Mouse (Mus musculus) midbrain, postnatal 0 days (tissue): ENCODE data around the gene Pgd. TPM values are rescaled to one million over a fixed set of nuclear protein-coding genes. Genes with fewer than 3 reads are reported as not detected.

Experiments used
- ATAC-seq: fragments of 200-750 bp; cut with Nextera tagmentation; 2 replicates; pipeline ENCODE4 v1.8.0; 2017; ENCODE audit warnings: moderate number of reproducible peaks, mild to moderate bottlenecking, moderate TSS enrichment, moderate library complexity; ENCODE audit not compliant: low FRiP score
- DNase-seq: peaks from one replicate; pipeline ENCODE4 v3.0.0-alpha.2; 2015; ENCODE audit warnings: low spot score
- H3K27ac ChIP-seq: fragments of 300-500 bp; sonication (generic); 2 replicates; pipeline ENCODE4 v1.5.1; 2014; ENCODE audit warnings: low read depth, mild to moderate bottlenecking, low read length, mixed read lengths
- H3K27me3 ChIP-seq: fragments of 300-500 bp; sonication (generic); 2 replicates; pipeline ENCODE4 v1.6.1; 2014; ENCODE audit warnings: low read length, control low read depth, mixed read lengths; ENCODE audit not compliant: insufficient read depth
- H3K36me3 ChIP-seq: fragments of 300-500 bp; sonication (generic); 2 replicates; pipeline ENCODE4 v1.6.1; 2014; ENCODE audit warnings: low read length, control low read depth, mixed read lengths; ENCODE audit not compliant: insufficient read depth
- H3K4me1 ChIP-seq: fragments of 300-500 bp; sonication (generic); 2 replicates; pipeline ENCODE4 v1.6.1; 2014; ENCODE audit warnings: mild to moderate bottlenecking, control low read depth, antibody characterized with exemption, low read length, mixed read lengths; ENCODE audit not compliant: insufficient read depth
- H3K4me2 ChIP-seq: fragments of 300-500 bp; sonication (generic); 2 replicates; pipeline ENCODE4 v1.6.1; 2014; ENCODE audit warnings: low read depth, mild to moderate bottlenecking, low read length, mixed read lengths; ENCODE audit not compliant: poor library complexity, severe bottlenecking
- H3K4me3 ChIP-seq: fragments of 300-500 bp; sonication (generic); 2 replicates; pipeline ENCODE4 v1.5.1; 2014; ENCODE audit warnings: low read depth, mild to moderate bottlenecking, low read length, moderate library complexity
- H3K9ac ChIP-seq: fragments of 300-500 bp; sonication (generic); replicated peaks from 2 replicates; pipeline ENCODE4 v1.6.1; 2014; ENCODE audit warnings: mild to moderate bottlenecking, low read length, moderate library complexity, mixed read lengths; ENCODE audit not compliant: poor library complexity, severe bottlenecking
- H3K9me3 ChIP-seq: fragments of 300-500 bp; sonication (generic); 2 replicates; pipeline ENCODE4 v1.6.1; 2016; ENCODE audit warnings: low read length, control low read depth
- CTCF ChIP-seq: IDR thresholded peaks from 2 replicates; pipeline ENCODE4 v1.5.1; 2016; ENCODE audit warnings: antibody characterized with exemption, mild to moderate bottlenecking
- WGBS: fragments of 180-500 bp; shearing (Covaris S2); extraction: QIAGEN DNeasy Blood & Tissue Kit; methylation state at CpG from one replicate; pipeline ENCODE4 v1.1.7; 2014; 5-methylcytosine and 5-hydroxymethylcytosine counted together
- polyA plus RNA-seq: library from polyadenylated mRNA; unstranded; fragments of >200 nt; fragmentation: Nextera tagmentation; extraction: Ambion mirVana; gene quantifications from 2 replicates; pipeline ENCODE4 v1.2.1, GENCODE M21; 2015
- total RNA-seq: library from RNA; depleted of rRNA; stranded (reverse); fragments of >200 nt; gene quantifications from 2 replicates; pipeline ENCODE4 v1.2.3, GENCODE M21; 2014

The Pgd gene
- total and polyA plus RNA-seq, 2 experiments from 2014 or later, result 33.0 to 92.5 TPM

- H3K9me3 ChIP-seq, result no peaks in the 10 kb centered on the region
- 89% methylated on average over 7 of the region's 7 CpGs for WGBS
Measured at GRCm38 (mm10) chr4:149182192-149182591, 15.6 kb upstream of the Pgd start.

GRCm38 (mm10) chr4:149179573-149179972, 13.0 kb upstream of the Pgd start:
- 52% methylated on average over 4 of the region's 4 CpGs for WGBS
- no peaks in the 10 kb centered on the region for H3K4me1 ChIP-seq
- TF ChIP-seq CTCF, result no peak
- ATAC-seq (no peak), DNase-seq (no peak)
- no peak overlapping the region for H3K9ac ChIP-seq
- H3K27ac ChIP-seq, result no peak overlapping the region
- H3K27me3 ChIP-seq, result no peaks in the 10 kb centered on the region
- H3K4me3 ChIP-seq, result no peak overlapping the region
- peaks cover 65% of the 10 kb centered on the region for H3K36me3 ChIP-seq
- no peak overlapping the region for H3K4me2 ChIP-seq
- no peaks in the 10 kb centered on the region for H3K9me3 ChIP-seq

More at GRCm38 (mm10) chr4:149182192-149182591, 15.6 kb upstream of the Pgd start:
- peaks cover 84% of the 10 kb centered on the region for H3K36me3 ChIP-seq
- no peak overlapping the region for H3K4me3 ChIP-seq
- ATAC-seq (no peak), DNase-seq (no peak)
- H3K4me2 ChIP-seq, result no peak overlapping the region
- no peak overlapping the region for H3K27ac ChIP-seq
- H3K4me1 ChIP-seq, result no peaks in the 10 kb centered on the region
- TF ChIP-seq CTCF, result no peak
- H3K27me3 ChIP-seq, result no peaks in the 10 kb centered on the region
- no peak overlapping the region for H3K9ac ChIP-seq

- H3K36me3 ChIP-seq, result peaks cover 61% of the 10 kb centered on the region
- H3K4me1 ChIP-seq, result no peaks in the 10 kb centered on the region
- no peak for ATAC-seq
- no peak overlapping the region for H3K27ac ChIP-seq
- H3K4me2 ChIP-seq, result no peak overlapping the region
- no peak for TF ChIP-seq CTCF
- H3K9me3 ChIP-seq, result no peaks in the 10 kb centered on the region
- H3K4me3 ChIP-seq, result no peak overlapping the region
- WGBS, result 82% methylated on average over 7 of the region's 7 CpGs
- no peak for DNase-seq
- no peak overlapping the region for H3K9ac ChIP-seq
- no peaks in the 10 kb centered on the region for H3K27me3 ChIP-seq
Measured at GRCm38 (mm10) chr4:149179160-149179559, 12.6 kb upstream of the Pgd start.

GRCm38 (mm10) chr4:149178328-149178727, 11.8 kb upstream of the Pgd start:
- no peak overlapping the region for H3K4me2 ChIP-seq
- H3K4me1 ChIP-seq, result no peaks in the 10 kb centered on the region
- no peak for TF ChIP-seq CTCF
- no peak overlapping the region for H3K27ac ChIP-seq
- H3K4me3 ChIP-seq, result no peak overlapping the region
- no peak overlapping the region for H3K9ac ChIP-seq
- WGBS, result 66% methylated on average over 7 of the region's 7 CpGs
- peaks cover 53% of the 10 kb centered on the region for H3K36me3 ChIP-seq
- H3K27me3 ChIP-seq, result no peaks in the 10 kb centered on the region
- ATAC-seq, result no peak
- H3K9me3 ChIP-seq, result no peaks in the 10 kb centered on the region
- DNase-seq, result no peak

- H3K4me1 ChIP-seq, result no peaks in the 10 kb centered on the region
- no peak for DNase-seq
- peaks cover 40% of the 10 kb centered on the region for H3K36me3 ChIP-seq
- no peak overlapping the region for H3K4me3 ChIP-seq
- TF ChIP-seq CTCF, result no peak
- ATAC-seq, result no peak
- H3K9me3 ChIP-seq, result no peaks in the 10 kb centered on the region
- no peaks in the 10 kb centered on the region for H3K27me3 ChIP-seq
- no peak overlapping the region for H3K9ac ChIP-seq
- WGBS, result 37% methylated on average over 5 of the region's 5 CpGs
- H3K4me2 ChIP-seq, result no peak overlapping the region
- H3K27ac ChIP-seq, result no peak overlapping the region
Measured at GRCm38 (mm10) chr4:149177046-149177445, 10.5 kb upstream of the Pgd start.

GRCm38 (mm10) chr4:149176645-149177044, 10.1 kb upstream of the Pgd start:
- Histone ChIP-seq H3K9me3 (no peaks in the 10 kb centered on the region), H3K27me3 (no peaks in the 10 kb centered on the region), H3K4me3 (no peak overlapping the region), H3K4me1 (no peaks in the 10 kb centered on the region), H3K4me2 (no peak overlapping the region), H3K36me3 (peaks cover 36% of the 10 kb centered on the region), H3K27ac (no peak overlapping the region), H3K9ac (no peak overlapping the region)
- 71% methylated on average over 6 of the region's 6 CpGs for WGBS
- ATAC-seq, result no peak
- no peak for DNase-seq
- TF ChIP-seq CTCF, result no peak
